Mouse (Mus musculus) liver, adult 2 months (tissue): Measurements from ENCODE around the gene Aspscr1. TPM values are rescaled to one million over a fixed set of nuclear protein-coding genes. Genes with fewer than 3 reads are reported as not detected.
A peak's percentile ranks its signal among the peaks of the same experiment; 100 is the strongest.

Experiments
- DNase-seq: peaks from one replicate; pipeline ENCODE4 v3.0.0-alpha.2; 2011; ENCODE audit warnings: low read depth, low spot score; ENCODE audit errors: extremely low read depth
- H3K27ac ChIP-seq: fragments of 200-500 bp; replicated peaks from 2 replicates; pipeline ENCODE4 v1.5.1; 2012; ENCODE audit warnings: low read depth, mild to moderate bottlenecking, control low read depth, inconsistent platforms, low read length; ENCODE audit not compliant: insufficient read depth
- H3K27me3 ChIP-seq: fragments of 200-500 bp; 2 replicates; pipeline ENCODE4 v1.6.1; 2012; ENCODE audit warnings: mild to moderate bottlenecking, moderate library complexity, low read length, inconsistent platforms; ENCODE audit not compliant: control insufficient read depth, insufficient read depth
- H3K36me3 ChIP-seq: fragments of 200-500 bp; 2 replicates; pipeline ENCODE4 v1.6.1; 2012; ENCODE audit warnings: low read length, inconsistent platforms; ENCODE audit not compliant: control insufficient read depth, insufficient read depth
- H3K4me1 ChIP-seq: fragments of 200-500 bp; 2 replicates; pipeline ENCODE4 v1.6.1; 2011; ENCODE audit warnings: low read length; ENCODE audit not compliant: control insufficient read depth, insufficient read depth
- H3K4me3 ChIP-seq: fragments of 200-500 bp; 2 replicates; pipeline ENCODE4 v1.5.1; 2011; ENCODE audit warnings: low read depth, mild to moderate bottlenecking, control low read depth, low read length, moderate library complexity; ENCODE audit not compliant: insufficient read depth
- H3K79me2 ChIP-seq: fragments of 200-500 bp; 2 replicates; pipeline ENCODE4 v1.6.1; 2012; ENCODE audit warnings: inconsistent platforms, mild to moderate bottlenecking, low read length, moderate library complexity; ENCODE audit not compliant: control insufficient read depth, insufficient read depth
- H3K9ac ChIP-seq: fragments of 200-500 bp; 2 replicates; pipeline ENCODE4 v1.6.1; 2012; ENCODE audit warnings: low read depth, mild to moderate bottlenecking, control low read depth, inconsistent platforms, low read length
- CTCF ChIP-seq: fragments of 200-500 bp; IDR thresholded peaks from 2 replicates; pipeline ENCODE4 v1.5.1; 2011; ENCODE audit warnings: low read depth, low read length, control low read depth
- POLR2A ChIP-seq: fragments of 200-500 bp; IDR thresholded peaks from 2 replicates; pipeline ENCODE4 v1.6.1; 2011; ENCODE audit warnings: low read length, control low read depth; ENCODE audit not compliant: insufficient read depth; ENCODE audit errors: extremely low read depth
- WGBS: fragments of 180-500 bp; shearing (Covaris S2); methylation state at CpG from one replicate; pipeline ENCODE4 v1.1.7; 2018; 5-methylcytosine and 5-hydroxymethylcytosine counted together
- polyA plus RNA-seq: library from polyadenylated mRNA; depleted of rRNA; stranded (reverse); fragments of >200 nt; gene quantifications from 2 replicates; pipeline ENCODE4 v1.2.3, GENCODE M21; 2012
- total RNA-seq: library from RNA; depleted of rRNA; stranded (reverse); fragments of >200 nt; gene quantifications from 2 replicates; pipeline ENCODE4 v1.2.3, GENCODE M21; 2014

The Aspscr1 gene
- total and polyA plus RNA-seq, 2 experiments, result 49.3 to 142 TPM

DNA sequence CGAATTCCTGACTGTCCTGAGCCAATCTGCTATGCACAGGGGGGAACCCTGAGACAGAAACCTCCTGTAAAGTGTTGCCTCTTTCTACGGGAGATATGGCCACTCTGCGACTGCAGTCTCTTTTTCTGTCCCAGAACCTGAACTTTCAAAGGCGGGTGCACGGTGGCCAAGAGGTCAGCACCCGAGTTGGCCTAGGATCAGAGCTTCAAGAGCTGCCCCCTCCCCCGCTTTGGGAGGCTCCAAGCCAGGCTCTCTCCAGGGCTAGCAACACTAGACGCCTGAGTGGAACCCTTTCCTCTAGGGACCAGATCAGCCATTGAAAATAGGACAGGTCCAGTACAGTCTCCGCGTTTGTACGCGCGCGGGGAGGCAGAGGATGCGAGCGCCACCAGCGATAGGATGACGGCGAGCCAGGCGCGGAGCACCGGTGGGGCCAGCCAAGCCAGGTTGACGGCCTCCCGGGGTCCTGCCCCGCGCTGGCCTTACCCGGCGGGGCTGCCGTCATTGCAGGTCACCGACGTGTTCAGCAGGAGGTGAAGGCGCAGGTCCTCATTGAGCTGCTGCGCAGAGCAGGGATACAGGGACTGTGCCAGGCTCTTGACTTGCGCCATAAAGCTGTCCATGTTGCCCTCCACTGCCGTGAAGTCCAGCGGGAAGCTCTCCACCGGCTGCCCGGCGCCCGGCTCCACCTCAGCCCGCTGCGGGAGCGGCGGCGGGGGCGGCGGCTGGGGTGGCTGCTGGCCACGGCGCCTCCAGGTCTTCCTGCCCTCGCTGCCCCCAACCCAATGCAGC is 13.1 kb upstream of the Aspscr1 start:
- H3K9ac ChIP-seq, result peak overlapping the region; percentile 86
- 1% methylated on average over 50 of the region's 50 CpGs for WGBS

DNA sequence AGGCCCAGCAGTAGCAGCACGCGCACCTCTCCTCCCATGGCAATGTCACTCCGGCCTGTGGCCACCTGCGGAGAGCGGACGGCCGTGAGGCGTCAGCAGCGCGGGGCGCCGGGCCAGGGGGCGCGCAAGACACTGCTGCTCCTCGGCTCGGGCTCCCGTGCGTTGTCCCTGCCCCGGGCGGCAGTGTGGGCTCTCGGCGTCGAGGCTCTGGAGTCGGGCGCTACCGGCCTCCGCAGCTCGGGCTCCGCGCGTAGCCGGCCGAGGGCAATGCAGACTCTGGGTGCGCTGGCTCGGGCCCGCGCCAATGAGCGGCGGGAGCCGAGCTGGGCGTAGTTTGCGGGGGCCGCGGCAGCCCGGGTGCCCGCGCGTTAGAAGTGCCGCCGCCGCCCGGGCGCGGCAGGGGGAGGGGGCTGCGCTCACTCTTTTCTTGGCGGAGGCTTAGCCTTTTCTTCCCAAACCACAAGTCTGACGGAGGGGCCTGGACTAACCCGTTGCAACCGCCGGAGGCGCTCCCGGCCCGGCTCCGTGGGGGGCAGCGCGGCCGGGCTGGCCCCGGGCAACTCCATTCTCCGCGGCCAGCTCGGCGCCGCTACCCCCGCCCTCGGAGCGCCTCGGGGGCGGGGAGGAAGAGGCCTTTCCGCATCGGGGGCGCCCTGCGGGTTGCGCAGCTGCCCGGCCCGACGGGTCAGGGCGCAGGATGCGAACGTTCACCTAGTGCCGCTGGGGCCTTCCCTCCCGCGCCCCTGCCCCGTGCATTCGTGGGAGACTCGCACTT is 12.3 kb upstream of the Aspscr1 start:
- Histone ChIP-seq H3K4me1 (0 out of 2 replicates have a peak, but pooled peaks cover 3% of the 10 kb centered on the region), H3K79me2 (no peaks in the 10 kb centered on the region), H3K36me3 (no peaks in the 10 kb centered on the region), H3K27ac (peak overlapping the region; percentile 64), H3K4me3 (peak overlapping the region; percentile 59), H3K27me3 (no peaks in the 10 kb centered on the region), H3K9ac (peak overlapping the region; percentile 86)
- DNase-seq, result peak; percentile 38
- WGBS, result 1% methylated on average over 85 of the region's 95 CpGs
- TF ChIP-seq CTCF (peak; percentile 36), POLR2A (no peak)

More for the DNA sequence above, 13.1 kb upstream of the Aspscr1 start:
- Histone ChIP-seq H3K79me2 (no peaks in the 10 kb centered on the region), H3K27ac (peak overlapping the region; percentile 64), H3K27me3 (no peaks in the 10 kb centered on the region), H3K4me1 (0 out of 2 replicates have a peak, but pooled peaks cover 3% of the 10 kb centered on the region), H3K4me3 (peak overlapping the region; percentile 59), H3K36me3 (no peaks in the 10 kb centered on the region)
- 0 out of 2 replicates have a peak, but pooled peaks have one; percentile 7 for TF ChIP-seq POLR2A
- 0 out of 2 replicates have a peak, but pooled peaks have one; percentile 1 for TF ChIP-seq CTCF
- peak; percentile 79 for DNase-seq

DNA sequence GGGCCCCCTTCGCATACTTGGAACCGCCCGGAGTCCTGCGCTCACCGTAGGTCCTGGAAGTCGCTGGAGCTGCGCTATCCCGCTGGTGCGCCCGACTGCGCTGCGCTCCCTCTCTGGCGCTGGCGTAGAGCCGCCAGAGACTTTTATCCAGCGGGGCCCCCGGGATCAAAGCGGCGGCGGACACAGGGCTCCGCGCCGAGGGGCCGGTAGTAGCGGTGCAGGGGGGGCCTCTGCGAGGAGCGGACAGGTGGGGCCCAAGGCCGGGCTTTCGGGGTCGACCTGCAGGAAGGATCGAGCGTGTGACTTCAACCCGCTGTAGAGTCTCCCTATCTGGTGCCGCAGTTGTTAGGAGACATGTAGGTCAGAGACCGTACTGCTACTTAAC is 11.7 kb upstream of the Aspscr1 start, which contains the start of gene Notum:
Gene Notum (minus strand): TSS at position 100 of the 385 bp plus-strand sequence.
- TF ChIP-seq CTCF (no peak), POLR2A (no peak)
- peak within 1 kb of the TSS; percentile 59 for H3K4me3 ChIP-seq
- no peaks in the 10 kb centered on the region for H3K27me3 ChIP-seq
- DNase-seq, result peak; percentile 35
- H3K9ac ChIP-seq, result peak within 1 kb of the TSS; percentile 86
- no peaks in the 10 kb centered on the region for H3K79me2 ChIP-seq
- H3K27ac ChIP-seq, result peak within 1 kb of the TSS; percentile 64
- H3K36me3 ChIP-seq, result no peaks in the 10 kb centered on the region
- 0 out of 2 replicates have a peak, but pooled peaks cover 3% of the 10 kb centered on the region for H3K4me1 ChIP-seq
- WGBS, result 2% methylated on average over 35 of the region's 35 CpGs

DNA sequence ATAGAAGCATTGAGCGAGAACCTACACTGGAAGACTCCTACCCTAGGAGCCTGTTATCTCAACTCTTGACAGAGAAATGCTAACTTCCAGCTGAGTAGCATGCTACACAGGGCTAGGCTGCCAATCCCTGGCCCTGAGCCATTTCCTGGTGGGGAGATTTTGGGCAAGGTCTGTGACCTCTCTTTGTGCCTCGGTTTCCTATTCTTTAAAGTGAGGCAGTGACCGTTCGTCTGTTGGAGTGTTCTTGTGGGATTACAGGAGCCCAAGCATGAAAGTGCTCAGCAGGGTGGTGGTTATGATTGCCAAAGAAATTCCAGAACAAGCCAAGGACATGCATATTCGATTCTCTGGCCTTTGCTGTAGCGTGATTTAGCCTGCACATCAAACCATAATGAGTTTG is 10.0 kb upstream of the Aspscr1 start:
- Histone ChIP-seq H3K27me3 (no peaks in the 10 kb centered on the region), H3K9ac (no peak overlapping the region), H3K36me3 (no peaks in the 10 kb centered on the region), H3K4me3 (no peak overlapping the region), H3K79me2 (no peaks in the 10 kb centered on the region), H3K4me1 (0 out of 2 replicates have a peak, but pooled peaks cover 3% of the 10 kb centered on the region), H3K27ac (no peak overlapping the region)
- no peak for DNase-seq
- TF ChIP-seq POLR2A, result no peak
- 76% methylated on average over 6 of the region's 6 CpGs for WGBS

GRCm38 (mm10) chr11:120663714-120664113 is 9.1 kb upstream of the Aspscr1 start:
- Histone ChIP-seq H3K4me1 (0 out of 2 replicates have a peak, but pooled peaks cover 3% of the 10 kb centered on the region), H3K27ac (no peak overlapping the region), H3K27me3 (no peaks in the 10 kb centered on the region), H3K36me3 (no peaks in the 10 kb centered on the region), H3K4me3 (no peak overlapping the region), H3K79me2 (no peaks in the 10 kb centered on the region), H3K9ac (no peak overlapping the region)
- no peak for DNase-seq
- TF ChIP-seq CTCF, result no peak
- TF ChIP-seq POLR2A, result no peak
- 96% methylated on average over 5 of the region's 5 CpGs for WGBS
